Mouse (Mus musculus): Measurements from ENCODE around the gene Olfr794.

DNA sequence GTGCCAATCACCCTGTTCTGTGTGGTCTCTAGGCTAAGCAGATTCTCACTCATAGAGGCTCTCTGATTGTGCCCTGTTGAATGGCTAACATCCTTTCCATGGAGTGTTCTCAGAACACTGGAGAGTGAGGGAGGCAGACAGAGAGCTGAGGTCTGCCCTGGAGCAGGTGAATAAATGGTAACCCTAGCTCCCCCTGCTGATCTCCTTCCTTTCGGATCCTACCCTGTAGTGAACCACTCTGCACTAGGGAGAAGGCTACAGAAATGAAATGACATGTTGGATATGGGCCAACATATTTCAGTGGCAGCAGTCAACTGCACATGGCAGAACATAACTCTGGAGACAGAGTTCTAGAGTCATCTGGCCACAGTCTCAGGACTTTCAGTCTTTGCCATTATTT, 54.3 kb downstream of the Olfr794 start:
- TF ChIP-seq TAL1 (IDR thresholded peaks at IDR 0.05; ENCODE audit: low read length) (no peak), GATA1 (IDR thresholded peaks at IDR 0.05; ENCODE audit: low read length) (no peak)
